Mouse (Mus musculus): ENCODE data around the gene Camta1. TPM values are rescaled to one million over a fixed set of nuclear protein-coding genes. Genes with fewer than 3 reads are reported as not detected.

Gene Camta1
- polyA plus RNA-seq, 2 experiments: 7.3 to 32.8 TPM

DNA sequence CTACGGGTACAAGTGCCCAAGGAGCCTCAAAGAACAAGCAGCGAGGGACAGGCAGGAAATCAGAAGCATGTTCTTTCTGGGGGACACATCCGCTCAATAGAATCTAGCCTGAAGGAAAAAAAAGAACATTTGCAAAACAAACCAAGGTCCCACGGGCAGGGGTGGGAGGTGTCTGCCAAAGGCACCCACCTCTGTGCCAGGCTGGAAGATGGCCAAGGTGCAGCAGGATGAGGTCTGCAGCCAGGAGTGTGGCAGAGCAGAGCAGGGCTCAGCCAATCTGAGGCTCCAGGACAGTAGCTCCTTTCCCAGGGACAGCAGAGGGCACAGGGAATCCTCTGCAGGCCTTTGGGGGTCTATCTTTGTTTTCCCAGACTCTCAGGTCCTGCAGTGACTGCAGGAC is 706.1 kb downstream of the Camta1 start:
- Histone ChIP-seq H3K27me3 (ENCODE audit: control insufficient read depth, insufficient read depth, low read length) (no peaks in the 10 kb centered on the region), H3K9ac (replicated peaks) (no peak overlapping the region), H3K9me3 (ENCODE audit: control insufficient read depth, low read length) (no peaks in the 10 kb centered on the region), H3K4me3 (ENCODE audit: insufficient read depth in 1 of 2, low read depth in 2 of 2, low read length in 2 of 2) (no peak overlapping the region), H3K4me2 (ENCODE audit: low read depth) (no peak overlapping the region), H3K27ac (no peak overlapping the region), H3K36me3 (replicated peaks; ENCODE audit: control insufficient read depth, insufficient read depth, low read depth) (no peaks in the 10 kb centered on the region), H3K4me1 (replicated peaks; ENCODE audit: control insufficient read depth in 2 of 2, insufficient read depth in 2 of 2, low read length in 1 of 2) (no peaks in the 10 kb centered on the region)
- DNase-seq (ENCODE audit: low read depth in 3 of 3, low spot score in 3 of 3) (no peak), ATAC-seq (ENCODE audit: insufficient read depth) (no peak)
- 54% methylated on average over 4 of the region's 4 CpGs for WGBS (ENCODE audit: insufficient replicate concordance)
- TF ChIP-seq CTCF (IDR thresholded peaks at IDR 0.05; ENCODE audit: low read depth) (no peak), EP300 (IDR thresholded peaks at IDR 0.05; ENCODE audit: low read depth) (no peak)

DNA sequence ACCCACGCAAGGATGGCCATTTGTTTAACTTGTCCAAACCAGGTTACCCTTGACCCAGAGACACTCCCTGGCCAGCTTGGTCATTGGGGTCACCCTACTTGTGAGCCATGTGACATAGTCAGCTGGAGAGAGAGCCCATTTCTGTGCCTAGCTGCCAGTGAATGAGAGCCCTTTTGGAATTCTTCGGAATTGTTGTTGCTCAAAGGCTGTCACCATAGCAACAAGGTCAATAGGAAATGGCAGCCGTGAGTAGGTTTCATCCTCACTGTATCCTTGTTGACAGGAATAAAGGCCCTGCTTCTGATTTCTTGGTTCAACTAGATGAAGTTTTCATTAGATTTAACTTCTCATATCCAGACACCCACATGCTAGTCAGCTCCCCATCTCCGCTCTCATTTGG is 707.4 kb downstream of the Camta1 start:
- H3K4me1 ChIP-seq (replicated peaks; ENCODE audit: control insufficient read depth in 2 of 2, insufficient read depth in 2 of 2, low read length in 1 of 2): no peaks in the 10 kb centered on the region
- no peak overlapping the region for H3K4me2 ChIP-seq (ENCODE audit: low read depth)
- H3K9me3 ChIP-seq (ENCODE audit: control insufficient read depth, low read length): no peaks in the 10 kb centered on the region
- H3K27ac ChIP-seq: no peak overlapping the region
- H3K27me3 ChIP-seq (ENCODE audit: control insufficient read depth, insufficient read depth, low read length): no peaks in the 10 kb centered on the region
- H3K4me3 ChIP-seq (ENCODE audit: insufficient read depth in 1 of 2, low read depth in 2 of 2, low read length in 2 of 2): no peak overlapping the region
- DNase-seq (ENCODE audit: low read depth in 3 of 3, low spot score in 3 of 3): no peak
- no peaks in the 10 kb centered on the region for H3K36me3 ChIP-seq (replicated peaks; ENCODE audit: control insufficient read depth, insufficient read depth, low read depth)
- ATAC-seq (ENCODE audit: insufficient read depth): no peak
- WGBS (ENCODE audit: insufficient replicate concordance): 46% methylated on average over 4 of the region's 4 CpGs
- TF ChIP-seq CTCF (IDR thresholded peaks at IDR 0.05; ENCODE audit: low read depth) (no peak), EP300 (IDR thresholded peaks at IDR 0.05; ENCODE audit: low read depth) (no peak)
- H3K9ac ChIP-seq (replicated peaks): no peak overlapping the region

DNA sequence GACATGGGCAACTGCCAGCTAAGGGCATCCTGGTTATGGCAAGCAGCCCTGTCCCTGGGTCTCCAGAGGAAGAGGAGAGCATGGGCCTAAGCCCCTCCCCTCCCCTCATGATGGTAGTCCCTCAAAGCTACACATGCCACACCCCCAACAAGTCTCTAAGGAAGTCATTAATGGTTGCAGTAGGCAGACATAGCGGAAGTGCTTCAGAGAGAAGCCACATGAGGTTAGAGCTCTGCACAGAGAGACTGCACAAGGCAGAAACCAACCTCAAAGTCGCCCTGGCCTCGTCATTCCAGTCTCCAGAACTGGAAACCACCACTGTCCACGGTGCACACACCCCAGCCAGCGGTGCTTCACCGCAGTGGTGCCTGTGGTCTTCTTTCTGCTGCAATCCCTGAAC is 709.7 kb downstream of the Camta1 start:
- H3K36me3 ChIP-seq (replicated peaks; ENCODE audit: control insufficient read depth, insufficient read depth, low read depth): no peaks in the 10 kb centered on the region
- DNase-seq (ENCODE audit: low read depth in 3 of 3, low spot score in 3 of 3) (no peak), ATAC-seq (ENCODE audit: insufficient read depth) (no peak)
- H3K4me2 ChIP-seq (ENCODE audit: low read depth): no peak overlapping the region
- H3K4me1 ChIP-seq (replicated peaks; ENCODE audit: control insufficient read depth in 2 of 2, insufficient read depth in 2 of 2, low read length in 1 of 2): no peaks in the 10 kb centered on the region
- H3K9me3 ChIP-seq (ENCODE audit: control insufficient read depth, low read length): no peaks in the 10 kb centered on the region
- WGBS (ENCODE audit: insufficient replicate concordance): 22% methylated on average over 6 of the region's 6 CpGs
- H3K9ac ChIP-seq (replicated peaks): no peak overlapping the region
- no peak overlapping the region for H3K27ac ChIP-seq
- H3K4me3 ChIP-seq (ENCODE audit: insufficient read depth in 1 of 2, low read depth in 2 of 2, low read length in 2 of 2): no peak overlapping the region
- no peaks in the 10 kb centered on the region for H3K27me3 ChIP-seq (ENCODE audit: control insufficient read depth, insufficient read depth, low read length)
- no peak for TF ChIP-seq CTCF (IDR thresholded peaks at IDR 0.05; ENCODE audit: low read depth)
- TF ChIP-seq EP300 (IDR thresholded peaks at IDR 0.05; ENCODE audit: low read depth): no peak

DNA sequence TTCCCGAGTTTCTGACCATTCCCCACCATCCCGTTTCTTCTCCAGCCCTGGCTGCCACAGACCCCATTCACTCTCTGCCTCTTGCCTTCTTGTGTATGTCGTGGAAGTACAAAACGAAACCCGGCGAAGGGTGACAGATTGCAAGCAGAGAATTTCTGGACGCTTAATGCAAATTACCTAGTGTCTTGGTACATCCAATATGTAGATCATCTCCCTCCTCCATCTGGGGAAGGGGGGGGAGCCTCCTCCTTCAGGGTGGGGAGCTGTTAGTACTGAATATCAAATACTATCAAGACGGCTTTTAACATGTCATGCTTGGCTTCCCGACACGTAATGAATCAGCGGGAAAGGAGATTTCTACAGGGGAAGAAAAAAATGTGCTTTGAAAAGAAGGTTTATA is 710.8 kb downstream of the Camta1 start:
- Histone ChIP-seq H3K27ac (no peak overlapping the region), H3K9me3 (ENCODE audit: control insufficient read depth, low read length) (no peaks in the 10 kb centered on the region), H3K36me3 (replicated peaks; ENCODE audit: control insufficient read depth, insufficient read depth, low read depth) (no peaks in the 10 kb centered on the region), H3K27me3 (ENCODE audit: control insufficient read depth, insufficient read depth, low read length) (no peaks in the 10 kb centered on the region), H3K4me2 (ENCODE audit: low read depth) (no peak overlapping the region), H3K4me3 (ENCODE audit: insufficient read depth in 1 of 2, low read depth in 2 of 2, low read length in 2 of 2) (no peak overlapping the region), H3K9ac (replicated peaks) (no peak overlapping the region), H3K4me1 (replicated peaks; ENCODE audit: control insufficient read depth in 2 of 2, insufficient read depth in 2 of 2, low read length in 1 of 2) (no peaks in the 10 kb centered on the region)
- DNase-seq (ENCODE audit: low read depth in 3 of 3, low spot score in 3 of 3) (no peak), ATAC-seq (ENCODE audit: insufficient read depth) (no peak)
- TF ChIP-seq EP300 (IDR thresholded peaks at IDR 0.05; ENCODE audit: low read depth) (no peak), CTCF (IDR thresholded peaks at IDR 0.05; ENCODE audit: low read depth) (no peak)
- 67% methylated on average over 11 of the region's 11 CpGs for WGBS (ENCODE audit: insufficient replicate concordance)

DNA sequence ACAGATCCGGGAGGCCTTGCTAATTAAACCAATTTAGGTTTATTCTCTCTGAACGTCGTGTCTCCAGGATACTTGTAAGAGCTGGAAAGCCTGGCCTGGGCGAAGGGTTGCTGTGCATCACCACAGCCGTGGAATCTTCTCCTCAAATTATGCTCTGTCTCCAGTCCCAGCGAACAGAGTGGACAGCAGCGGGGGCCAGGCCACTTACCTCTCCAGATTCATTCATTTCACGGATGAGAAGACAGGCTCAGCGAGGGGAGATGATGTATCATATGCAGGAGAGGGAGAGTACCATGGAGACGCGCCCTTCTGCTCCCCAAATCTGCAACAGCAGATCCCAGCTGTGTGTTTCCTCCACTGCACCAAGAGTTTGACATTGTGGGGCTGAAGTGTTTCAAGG is 711.6 kb downstream of the Camta1 start:
- TF ChIP-seq EP300 (IDR thresholded peaks at IDR 0.05; ENCODE audit: low read depth) (no peak), CTCF (IDR thresholded peaks at IDR 0.05; ENCODE audit: low read depth) (no peak)
- Histone ChIP-seq H3K9ac (replicated peaks) (no peak overlapping the region), H3K27me3 (ENCODE audit: control insufficient read depth, insufficient read depth, low read length) (no peaks in the 10 kb centered on the region), H3K9me3 (ENCODE audit: control insufficient read depth, low read length) (no peaks in the 10 kb centered on the region), H3K27ac (no peak overlapping the region), H3K36me3 (replicated peaks; ENCODE audit: control insufficient read depth, insufficient read depth, low read depth) (no peaks in the 10 kb centered on the region), H3K4me2 (ENCODE audit: low read depth) (no peak overlapping the region), H3K4me1 (replicated peaks; ENCODE audit: control insufficient read depth in 2 of 2, insufficient read depth in 2 of 2, low read length in 1 of 2) (no peaks in the 10 kb centered on the region), H3K4me3 (ENCODE audit: insufficient read depth in 1 of 2, low read depth in 2 of 2, low read length in 2 of 2) (no peak overlapping the region)
- no peak for DNase-seq (ENCODE audit: low read depth in 3 of 3, low spot score in 3 of 3)
- no peak for ATAC-seq (ENCODE audit: insufficient read depth)
- WGBS (ENCODE audit: insufficient replicate concordance): 59% methylated on average over 11 of the region's 11 CpGs
